ENCODE assay signal across 8 mouse cellular contexts in the genomic region with DNA sequence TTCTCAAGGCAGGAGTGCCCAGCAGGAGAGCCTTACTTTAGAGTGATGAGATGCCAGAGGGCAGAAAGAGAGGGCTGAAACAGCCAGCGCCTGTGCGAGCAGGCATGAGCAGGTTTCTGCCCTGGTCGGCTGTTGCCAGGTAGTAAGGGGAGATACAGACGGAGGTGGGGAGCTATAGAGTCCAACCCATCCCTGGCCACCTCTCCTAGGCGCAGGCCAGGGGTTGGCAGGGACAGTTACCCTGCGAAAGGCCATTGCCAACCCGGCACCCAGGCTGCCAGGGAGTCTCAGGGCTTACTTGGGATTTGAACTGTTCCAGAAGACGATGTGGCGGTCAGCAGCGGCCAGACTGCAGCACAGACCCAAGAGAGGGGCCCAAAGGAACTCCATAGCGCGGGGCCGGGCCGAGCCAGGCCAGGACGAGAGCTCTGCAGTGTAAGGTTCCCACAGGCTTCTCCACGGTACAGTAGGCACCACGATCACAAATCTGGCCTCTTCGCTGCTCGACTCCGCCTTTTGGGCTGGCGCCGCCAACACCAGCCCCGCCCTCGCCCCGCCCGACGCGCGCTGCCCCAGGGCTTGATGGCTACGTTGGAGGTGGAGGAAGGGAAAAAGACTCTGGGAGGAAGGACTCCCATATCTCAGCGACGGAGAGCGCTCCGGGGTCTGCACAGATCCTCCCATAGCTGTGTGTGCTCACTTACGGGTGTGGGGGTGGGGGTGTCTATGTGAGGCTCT. TPM values are rescaled to one million over a fixed set of nuclear protein-coding genes. Genes with fewer than 3 reads are reported as not detected.
DNase-seq lines count a peak whose midpoint lies in the region; ATAC-seq and TF ChIP-seq lines count a peak whose summit lies in the region.

No protein-coding gene starts in this region.

- peak; percentile 38; the same call in 1 of the 2 replicates for TF ChIP-seq POLR2A in testis, adult 2 months (IDR thresholded peaks at IDR 0.05; ENCODE audit: control insufficient read depth, low read depth, low read length)

- 0 out of 2 replicates have a peak, but pooled peaks cover 7% of the 10 kb centered on the region for H3K27me3 ChIP-seq in embryonic facial prominence, embryonic 14.5 days (replicated peaks; ENCODE audit: control insufficient read depth, insufficient read depth, low read length)
- H3K27me3 ChIP-seq in heart, embryonic 12.5 days (replicated peaks), result no peaks in the 10 kb centered on the region
- no peaks in the 10 kb centered on the region for H3K27me3 ChIP-seq in kidney, postnatal 0 days (ENCODE audit: insufficient read depth, low read length)
- peaks cover 80% of the 10 kb centered on the region for H3K27me3 ChIP-seq in liver, embryonic 15.5 days
- no peaks in the 10 kb centered on the region for H3K27me3 ChIP-seq in testis, adult 2 months (ENCODE audit: control insufficient read depth, insufficient read depth, low read length)

- peak overlapping the region; percentile 80 for H3K4me2 ChIP-seq in embryonic facial prominence, embryonic 14.5 days (ENCODE audit: low read depth, low read length)
- peak overlapping the region; percentile 93 for H3K4me2 ChIP-seq in heart, embryonic 12.5 days
- H3K4me2 ChIP-seq in kidney, postnatal 0 days (ENCODE audit: low read length), result peak overlapping the region; percentile 85
- H3K4me2 ChIP-seq in liver, embryonic 15.5 days, result peak overlapping the region; percentile 69

- peaks cover 27% of the 10 kb centered on the region for H3K4me1 ChIP-seq in embryonic facial prominence, embryonic 14.5 days (ENCODE audit: control insufficient read depth, insufficient read depth, low read length)
- peaks cover 44% of the 10 kb centered on the region for H3K4me1 ChIP-seq in heart, embryonic 12.5 days (replicated peaks)
- peaks cover 16% of the 10 kb centered on the region for H3K4me1 ChIP-seq in kidney, postnatal 0 days (replicated peaks; ENCODE audit: insufficient read depth, low read length)
- peaks cover 30% of the 10 kb centered on the region for H3K4me1 ChIP-seq in liver, embryonic 15.5 days (replicated peaks)
- H3K4me1 ChIP-seq in testis, adult 2 months (ENCODE audit: control insufficient read depth, insufficient read depth, low read length), result no peaks in the 10 kb centered on the region; the same call in 1 of the 2 replicates

- peak; percentile 64 for DNase-seq in CD4-positive helper T cell, adult 2 months (ENCODE audit: low read depth, low spot score)
- peak; percentile 60 to 74 for DNase-seq in adrenal gland, postnatal 4 days (ENCODE audit: low spot score in 2 of 2)
- DNase-seq in embryonic facial prominence, embryonic 14.5 days (ENCODE audit: low spot score), result peak; percentile 92
- peak; percentile 95 for DNase-seq in kidney, postnatal 0 days (ENCODE audit: low spot score)
- DNase-seq in natural killer cell, adult 2 months (ENCODE audit: low spot score in 2 of 2), result peak; percentile 27 to 28

- peak overlapping the region; percentile 71 for H3K9ac ChIP-seq in embryonic facial prominence, embryonic 14.5 days (ENCODE audit: low read depth, low read length)
- H3K9ac ChIP-seq in heart, embryonic 12.5 days, result peak overlapping the region; percentile 87
- H3K9ac ChIP-seq in kidney, postnatal 0 days (ENCODE audit: low read depth, low read length), result peak overlapping the region; percentile 77
- H3K9ac ChIP-seq in liver, embryonic 15.5 days, result peak overlapping the region; percentile 52

- peak overlapping the region; percentile 82 for H3K27ac ChIP-seq in embryonic facial prominence, embryonic 14.5 days (replicated peaks; ENCODE audit: low read depth, low read length)
- peak overlapping the region; percentile 91 for H3K27ac ChIP-seq in heart, embryonic 12.5 days (ENCODE audit: poor library complexity, severe bottlenecking)
- H3K27ac ChIP-seq in kidney, postnatal 0 days, result peak overlapping the region; percentile 96
- peak overlapping the region; percentile 64 for H3K27ac ChIP-seq in liver, embryonic 15.5 days (replicated peaks)
- no peak overlapping the region for H3K27ac ChIP-seq in testis, adult 2 months (ENCODE audit: control insufficient read depth, insufficient read depth, low read depth, low read length)

- ATAC-seq in embryonic facial prominence, embryonic 14.5 days (ENCODE audit: low read depth), result peak; percentile 85
- ATAC-seq in heart, embryonic 12.5 days (ENCODE audit: insufficient number of reproducible peaks, low FRiP score), result peak; percentile 80
- ATAC-seq in kidney, postnatal 0 days (replicated peaks; ENCODE audit: low FRiP score, low read depth), result peak; percentile 79
- peak; percentile 49 for ATAC-seq in liver, embryonic 15.5 days (ENCODE audit: insufficient read depth)

- H3K9me3 ChIP-seq in embryonic facial prominence, embryonic 14.5 days (ENCODE audit: control insufficient read depth, low read length), result no peaks in the 10 kb centered on the region
- no peaks in the 10 kb centered on the region for H3K9me3 ChIP-seq in heart, embryonic 12.5 days (replicated peaks)
- no peaks in the 10 kb centered on the region for H3K9me3 ChIP-seq in kidney, postnatal 0 days (replicated peaks; ENCODE audit: low read length)
- no peaks in the 10 kb centered on the region for H3K9me3 ChIP-seq in liver, embryonic 15.5 days (replicated peaks)

- no peak for TF ChIP-seq CTCF in kidney, postnatal 0 days (IDR thresholded peaks at IDR 0.05; ENCODE audit: low read depth)
- TF ChIP-seq CTCF in testis, adult 2 months (IDR thresholded peaks at IDR 0.05; ENCODE audit: control insufficient read depth, insufficient read depth, insufficient replicate concordance, low read depth, low read length), result no peak

- H3K36me3 ChIP-seq in embryonic facial prominence, embryonic 14.5 days (ENCODE audit: control insufficient read depth, insufficient read depth, low read length), result 0 out of 2 replicates have a peak, but pooled peaks cover 13% of the 10 kb centered on the region
- peaks cover 17% of the 10 kb centered on the region for H3K36me3 ChIP-seq in heart, embryonic 12.5 days
- peaks cover 12% of the 10 kb centered on the region for H3K36me3 ChIP-seq in kidney, postnatal 0 days (ENCODE audit: insufficient read depth, low read length)
- no peaks in the 10 kb centered on the region for H3K36me3 ChIP-seq in liver, embryonic 15.5 days (replicated peaks)
- H3K36me3 ChIP-seq in testis, adult 2 months (ENCODE audit: control insufficient read depth, insufficient read depth, low read length), result no peaks in the 10 kb centered on the region

- 3% methylated on average over 32 of the region's 35 CpGs for WGBS in embryonic facial prominence, embryonic 14.5 days
- under 1% methylated on average over 35 of the region's 35 CpGs for WGBS in heart, embryonic 12.5 days
- WGBS in kidney, postnatal 0 days, result under 1% methylated on average over 35 of the region's 35 CpGs
- WGBS in liver, embryonic 15.5 days (ENCODE audit: insufficient replicate concordance), result 3% methylated on average over 35 of the region's 35 CpGs

- H3K4me3 ChIP-seq in embryonic facial prominence, embryonic 14.5 days (ENCODE audit: low read depth, low read length), result peak overlapping the region; percentile 50
- H3K4me3 ChIP-seq in heart, embryonic 12.5 days, result peak overlapping the region; percentile 64
- peak overlapping the region; percentile 70 for H3K4me3 ChIP-seq in kidney, postnatal 0 days (replicated peaks; ENCODE audit: low read depth, low read length)
- H3K4me3 ChIP-seq in liver, embryonic 15.5 days (replicated peaks), result peak overlapping the region; percentile 52
- peak overlapping the region; percentile 71 for H3K4me3 ChIP-seq in testis, adult 2 months (ENCODE audit: control insufficient read depth, low read depth, low read length)

RNA-seq across cellular contexts. Expression of a gene that starts 1.6 kb away (rescaled TPM):
- total RNA-seq in adrenal gland, postnatal 4 days (2021), result 10 to 100 TPM; 32.1 to 35.2 TPM
- 33.8 and 35.8 TPM in 2 replicates for polyA plus RNA-seq in embryonic facial prominence, embryonic 14.5 days (2014; fragmentation: Nextera tagmentation; extraction: Ambion mirVana)
- polyA plus RNA-seq in heart, embryonic 12.5 days (2016; fragmentation: Nextera tagmentation; extraction: Ambion mirVana), result 27.0 and 31.0 TPM in 2 replicates
- 79.5 and 83.5 TPM in 2 replicates for polyA plus RNA-seq in kidney, postnatal 0 days (2015; fragmentation: Nextera tagmentation; extraction: Ambion mirVana)
- 8.9 and 11.2 TPM in 2 replicates for polyA plus RNA-seq in liver, embryonic 15.5 days (2015; fragmentation: Nextera tagmentation; extraction: Ambion mirVana)
- 1.1 and 1.7 TPM in 2 replicates for polyA plus RNA-seq in testis, adult 2 months (2012; rRNA removed)

RNA-seq across cellular contexts. Expression of a gene that starts 9.0 kb away (rescaled TPM):
- 10 to 100 TPM; 62.4 to 63.1 TPM for total RNA-seq in adrenal gland, postnatal 4 days (2021)
- 70.5 and 80.2 TPM in 2 replicates for polyA plus RNA-seq in embryonic facial prominence, embryonic 14.5 days (2014; fragmentation: Nextera tagmentation; extraction: Ambion mirVana)
- polyA plus RNA-seq in heart, embryonic 12.5 days (2016; fragmentation: Nextera tagmentation; extraction: Ambion mirVana), result 40.9 and 42.9 TPM in 2 replicates
- 75.8 and 82.2 TPM in 2 replicates for polyA plus RNA-seq in kidney, postnatal 0 days (2015; fragmentation: Nextera tagmentation; extraction: Ambion mirVana)
- 17.5 and 17.8 TPM in 2 replicates for polyA plus RNA-seq in liver, embryonic 15.5 days (2015; fragmentation: Nextera tagmentation; extraction: Ambion mirVana)
- 9.7 and 12.7 TPM in 2 replicates for polyA plus RNA-seq in testis, adult 2 months (2012; rRNA removed)

RNA-seq across cellular contexts. Expression of a gene that starts 20.2 kb away (rescaled TPM):
- total RNA-seq in adrenal gland, postnatal 4 days (2021), result 100 to 1,000 TPM; 108 TPM
- 151 and 177 TPM in 2 replicates for polyA plus RNA-seq in embryonic facial prominence, embryonic 14.5 days (2014; fragmentation: Nextera tagmentation; extraction: Ambion mirVana)
- 65.1 and 79.2 TPM in 2 replicates for polyA plus RNA-seq in heart, embryonic 12.5 days (2016; fragmentation: Nextera tagmentation; extraction: Ambion mirVana)
- 148 and 182 TPM in 2 replicates for polyA plus RNA-seq in kidney, postnatal 0 days (2015; fragmentation: Nextera tagmentation; extraction: Ambion mirVana)
- 45.4 and 54.4 TPM in 2 replicates for polyA plus RNA-seq in liver, embryonic 15.5 days (2015; fragmentation: Nextera tagmentation; extraction: Ambion mirVana)
- polyA plus RNA-seq in testis, adult 2 months (2012; rRNA removed), result 42.2 and 53.9 TPM in 2 replicates

RNA-seq across cellular contexts. Expression of a gene that starts 33.2 kb away (rescaled TPM):
- 1 to 10 TPM; 3.4 to 4.9 TPM for total RNA-seq in adrenal gland, postnatal 4 days (2021)
- polyA plus RNA-seq in embryonic facial prominence, embryonic 14.5 days (2014; fragmentation: Nextera tagmentation; extraction: Ambion mirVana), result 3.7 and 4.7 TPM in 2 replicates
- polyA plus RNA-seq in heart, embryonic 12.5 days (2016; fragmentation: Nextera tagmentation; extraction: Ambion mirVana), result 0.89 and 1.1 TPM in 2 replicates
- polyA plus RNA-seq in kidney, postnatal 0 days (2015; fragmentation: Nextera tagmentation; extraction: Ambion mirVana), result 2.7 and 3.7 TPM in 2 replicates
- 0.23 and 0.31 TPM in 2 replicates for polyA plus RNA-seq in liver, embryonic 15.5 days (2015; fragmentation: Nextera tagmentation; extraction: Ambion mirVana)
- polyA plus RNA-seq in testis, adult 2 months (2012; rRNA removed), result 27.7 and 27.9 TPM in 2 replicates

RNA-seq across cellular contexts. Expression of a gene that starts 33.6 kb away (rescaled TPM):
- 100 to 1,000 TPM; 120 to 130 TPM for total RNA-seq in adrenal gland, postnatal 4 days (2021)
- 324 and 349 TPM in 2 replicates for polyA plus RNA-seq in embryonic facial prominence, embryonic 14.5 days (2014; fragmentation: Nextera tagmentation; extraction: Ambion mirVana)
- 243 and 262 TPM in 2 replicates for polyA plus RNA-seq in heart, embryonic 12.5 days (2016; fragmentation: Nextera tagmentation; extraction: Ambion mirVana)
- 328 and 371 TPM in 2 replicates for polyA plus RNA-seq in kidney, postnatal 0 days (2015; fragmentation: Nextera tagmentation; extraction: Ambion mirVana)
- polyA plus RNA-seq in liver, embryonic 15.5 days (2015; fragmentation: Nextera tagmentation; extraction: Ambion mirVana), result 116 and 126 TPM in 2 replicates
- polyA plus RNA-seq in testis, adult 2 months (2012; rRNA removed), result 30.7 and 43.7 TPM in 2 replicates

Comparison
In these comparisons a context has a peak if more than half of its experiments do, and no peak if none do; other contexts are left out.
1. DNase-seq: peak in every context shown above with its lines; median percentile 95 in kidney, postnatal 0 days; 92 in embryonic facial prominence, embryonic 14.5 days; 67 in adrenal gland, postnatal 4 days; 64 in CD4-positive helper T cell, adult 2 months; 28 in natural killer cell, adult 2 months.